Mouse (Mus musculus): ENCODE results near the gene Gna13. TPM values are rescaled to one million over a fixed set of nuclear protein-coding genes. Genes with fewer than 3 reads are reported as not detected.

The Gna13 gene
- polyA plus RNA-seq, 1 experiment from 2014 or later, result 49.5 TPM

DNA sequence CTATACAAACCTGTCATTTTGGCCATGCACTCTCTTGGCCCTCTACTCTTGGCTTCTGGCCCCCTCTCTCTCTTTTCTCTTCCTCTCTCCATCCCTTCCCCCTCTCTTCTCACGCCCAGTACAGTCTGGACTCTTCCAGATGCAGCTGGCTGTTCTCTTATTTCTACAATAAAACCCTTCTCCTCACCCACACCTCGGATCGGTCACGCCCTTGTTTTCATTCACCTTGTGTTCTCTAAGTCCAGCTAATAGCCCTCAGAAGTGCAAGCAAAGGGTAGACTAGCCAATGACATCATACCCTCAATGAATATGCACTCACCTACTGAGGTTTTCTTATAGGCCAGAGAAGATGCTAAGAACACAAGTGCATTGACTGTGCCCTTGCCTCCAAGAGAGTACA is 11.1 kb upstream of the Gna13 start:
- ATAC-seq (ENCODE audit: low FRiP score, low TSS enrichment) (peak; percentile 67), DNase-seq (ENCODE audit: low spot score) (peak; percentile 51)
- H3K4me1 ChIP-seq (replicated peaks; ENCODE audit: control insufficient read depth, insufficient read depth), result peaks cover 15% of the 10 kb centered on the region
- TF ChIP-seq EP300 (optimal IDR thresholded peaks at IDR 0.05), result no peak
- no peak for TF ChIP-seq CTCF (IDR thresholded peaks at IDR 0.05; ENCODE audit: low read depth)
- no peaks in the 10 kb centered on the region for H3K36me3 ChIP-seq (ENCODE audit: control insufficient read depth, insufficient read depth, low read length)
- peak overlapping the region; percentile 67; the same call in 1 of the 2 replicates for H3K27ac ChIP-seq (replicated peaks)
- H3K9me3 ChIP-seq (ENCODE audit: control insufficient read depth, low read length), result no peaks in the 10 kb centered on the region
- WGBS, result 47% methylated on average over 4 of the region's 4 CpGs
- no peak overlapping the region for H3K9ac ChIP-seq (ENCODE audit: low read length)
- no peak overlapping the region for H3K4me3 ChIP-seq (ENCODE audit: low read depth, low read length)
- H3K4me2 ChIP-seq (replicated peaks; ENCODE audit: low read depth), result no peak overlapping the region
- no peaks in the 10 kb centered on the region for H3K27me3 ChIP-seq (ENCODE audit: control insufficient read depth, insufficient read depth, low read length)

DNA sequence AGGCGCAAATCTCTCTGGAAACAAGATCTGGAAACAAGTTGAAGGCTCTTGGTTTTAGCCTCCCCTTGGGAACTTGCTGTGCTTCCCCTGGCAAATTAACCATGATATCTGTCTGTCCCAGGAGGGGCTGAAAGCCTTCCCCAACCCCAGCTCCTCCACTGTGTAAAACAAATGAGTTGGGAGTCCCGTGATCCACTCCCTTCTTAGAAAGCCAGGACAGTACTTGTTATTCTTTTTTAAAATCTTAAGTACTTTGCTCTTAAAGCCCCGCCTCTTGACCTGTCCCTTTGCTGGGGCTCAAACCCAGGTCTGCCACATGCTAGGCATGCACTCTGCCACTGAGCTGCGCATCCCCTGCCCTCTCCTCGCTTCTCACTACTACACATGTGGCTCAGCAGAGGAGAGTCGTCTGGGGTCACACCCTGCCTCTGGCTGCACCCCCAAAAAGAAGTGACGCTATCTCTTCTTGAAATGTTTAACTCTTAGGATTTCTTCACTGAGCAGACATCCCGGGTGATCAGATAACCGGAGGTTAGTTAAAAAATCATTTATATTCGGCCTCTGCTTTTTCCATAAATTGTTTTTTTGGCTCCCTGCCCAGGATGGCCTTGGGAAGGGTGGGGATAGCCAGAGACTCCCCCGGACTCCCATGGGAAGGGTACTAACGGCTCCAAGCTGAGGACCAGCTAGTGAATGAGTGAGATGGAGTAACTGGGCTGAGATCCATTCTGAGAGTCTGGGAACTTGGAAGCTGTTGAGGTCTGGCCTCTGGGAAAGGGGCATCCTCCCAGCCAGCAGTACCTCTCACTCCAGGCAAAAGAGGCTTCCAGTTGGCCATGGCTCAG is 9.0 kb upstream of the Gna13 start:
- Histone ChIP-seq H3K36me3 (ENCODE audit: control insufficient read depth, insufficient read depth, low read length) (no peaks in the 10 kb centered on the region), H3K27ac (replicated peaks) (no peak overlapping the region), H3K9me3 (ENCODE audit: control insufficient read depth, low read length) (no peaks in the 10 kb centered on the region), H3K9ac (ENCODE audit: low read length) (no peak overlapping the region), H3K4me1 (replicated peaks; ENCODE audit: control insufficient read depth, insufficient read depth) (peaks cover 7% of the 10 kb centered on the region), H3K4me3 (ENCODE audit: low read depth, low read length) (no peak overlapping the region), H3K27me3 (ENCODE audit: control insufficient read depth, insufficient read depth, low read length) (no peaks in the 10 kb centered on the region), H3K4me2 (replicated peaks; ENCODE audit: low read depth) (no peak overlapping the region)
- no peak for ATAC-seq (ENCODE audit: low FRiP score, low TSS enrichment)
- TF ChIP-seq CTCF (IDR thresholded peaks at IDR 0.05; ENCODE audit: low read depth), result no peak
- 37% methylated on average over 12 of the region's 12 CpGs for WGBS
- DNase-seq (ENCODE audit: low spot score), result no peak

DNA sequence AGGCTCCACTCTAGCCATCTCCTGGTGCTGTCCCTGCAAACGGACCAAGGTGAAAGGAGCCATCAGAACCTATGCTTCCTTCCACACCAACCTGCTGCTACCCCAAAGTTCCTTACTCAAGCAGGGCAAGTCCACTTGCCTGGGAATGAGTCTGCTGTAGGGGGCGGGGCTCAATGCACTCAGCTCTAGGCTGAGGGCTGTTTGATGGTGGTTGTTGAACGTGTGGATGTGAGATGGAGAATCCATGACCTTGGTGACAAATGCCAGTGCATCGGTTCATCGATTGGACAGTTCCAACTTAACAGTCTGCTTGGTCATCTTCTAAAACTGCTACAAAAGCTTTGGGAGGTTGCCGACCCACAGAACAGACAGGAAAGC is 8.4 kb upstream of the Gna13 start:
- DNase-seq (ENCODE audit: low spot score) (no peak), ATAC-seq (ENCODE audit: low FRiP score, low TSS enrichment) (no peak)
- Histone ChIP-seq H3K4me2 (replicated peaks; ENCODE audit: low read depth) (no peak overlapping the region), H3K36me3 (ENCODE audit: control insufficient read depth, insufficient read depth, low read length) (no peaks in the 10 kb centered on the region), H3K9me3 (ENCODE audit: control insufficient read depth, low read length) (no peaks in the 10 kb centered on the region), H3K4me3 (ENCODE audit: low read depth, low read length) (no peak overlapping the region), H3K27ac (replicated peaks) (no peak overlapping the region), H3K27me3 (ENCODE audit: control insufficient read depth, insufficient read depth, low read length) (no peaks in the 10 kb centered on the region), H3K9ac (ENCODE audit: low read length) (no peak overlapping the region), H3K4me1 (replicated peaks; ENCODE audit: control insufficient read depth, insufficient read depth) (peaks cover 9% of the 10 kb centered on the region)
- TF ChIP-seq EP300 (optimal IDR thresholded peaks at IDR 0.05) (no peak), CTCF (IDR thresholded peaks at IDR 0.05; ENCODE audit: low read depth) (no peak)
- WGBS, result 78% methylated on average over 6 of the region's 6 CpGs

DNA sequence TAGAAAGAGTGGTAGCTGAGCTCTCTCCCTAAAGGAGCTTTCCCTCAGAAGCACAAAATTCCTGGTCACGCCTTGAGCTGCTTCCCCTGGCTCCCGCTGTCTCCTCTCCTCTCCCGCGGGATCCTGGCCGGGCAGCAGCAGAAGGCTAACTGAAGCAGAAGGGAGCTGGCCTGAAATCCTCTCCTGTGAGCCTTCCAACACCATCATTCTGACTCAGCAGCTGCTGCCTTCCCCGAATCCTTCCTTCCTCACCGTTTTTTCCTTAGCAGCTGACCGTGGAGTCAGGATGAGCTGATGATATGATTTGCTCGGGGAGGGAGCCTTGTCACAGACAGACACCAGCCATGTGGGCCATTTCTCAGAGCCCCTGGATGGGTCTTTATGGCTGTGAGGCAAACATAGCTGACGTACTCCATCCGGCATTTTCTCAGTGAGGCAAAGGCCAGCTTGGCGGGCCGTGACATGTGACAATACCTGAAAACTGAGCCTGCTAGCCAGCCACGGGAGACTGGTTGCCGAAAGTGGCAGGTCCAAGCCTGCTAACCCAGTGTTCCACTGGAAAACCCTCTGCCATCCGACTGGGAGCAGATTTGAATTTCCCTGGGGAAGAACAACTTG is 6.8 kb upstream of the Gna13 start:
- Histone ChIP-seq H3K27me3 (ENCODE audit: control insufficient read depth, insufficient read depth, low read length) (no peaks in the 10 kb centered on the region), H3K4me1 (replicated peaks; ENCODE audit: control insufficient read depth, insufficient read depth) (peaks cover 12% of the 10 kb centered on the region), H3K9ac (ENCODE audit: low read length) (no peak overlapping the region), H3K9me3 (ENCODE audit: control insufficient read depth, low read length) (no peaks in the 10 kb centered on the region), H3K4me2 (replicated peaks; ENCODE audit: low read depth) (no peak overlapping the region), H3K4me3 (ENCODE audit: low read depth, low read length) (no peak overlapping the region), H3K27ac (replicated peaks) (peak overlapping the region; percentile 45), H3K36me3 (ENCODE audit: control insufficient read depth, insufficient read depth, low read length) (no peaks in the 10 kb centered on the region)
- TF ChIP-seq CTCF (IDR thresholded peaks at IDR 0.05; ENCODE audit: low read depth) (no peak), EP300 (optimal IDR thresholded peaks at IDR 0.05) (no peak)
- 46% methylated on average over 16 of the region's 16 CpGs for WGBS
- ATAC-seq (ENCODE audit: low FRiP score, low TSS enrichment) (no peak), DNase-seq (ENCODE audit: low spot score) (no peak)

DNA sequence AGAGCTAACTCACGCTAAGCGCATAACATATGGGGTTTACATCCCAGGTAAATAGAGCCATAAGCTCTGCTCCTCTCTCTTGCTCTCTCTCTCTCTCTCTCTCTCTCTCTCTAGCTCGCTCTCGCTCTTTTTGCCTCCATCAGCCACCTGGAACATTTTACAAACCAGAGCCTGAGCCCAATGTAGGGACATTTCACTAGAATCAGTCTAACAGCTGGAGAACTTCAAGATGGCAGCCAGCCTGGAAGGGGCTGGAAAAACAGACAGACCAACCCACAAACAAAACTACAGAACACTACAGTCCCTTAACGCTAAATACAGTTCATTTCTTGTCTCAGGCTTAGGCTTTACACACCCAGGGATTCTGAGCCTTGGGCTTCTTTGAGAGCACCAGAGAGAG is 5.5 kb upstream of the Gna13 start:
- ATAC-seq (ENCODE audit: low FRiP score, low TSS enrichment) (no peak), DNase-seq (ENCODE audit: low spot score) (no peak)
- Histone ChIP-seq H3K27ac (replicated peaks) (peak overlapping the region; percentile 88), H3K4me2 (replicated peaks; ENCODE audit: low read depth) (no peak overlapping the region), H3K36me3 (ENCODE audit: control insufficient read depth, insufficient read depth, low read length) (no peaks in the 10 kb centered on the region), H3K4me3 (ENCODE audit: low read depth, low read length) (no peak overlapping the region), H3K9ac (ENCODE audit: low read length) (no peak overlapping the region), H3K4me1 (replicated peaks; ENCODE audit: control insufficient read depth, insufficient read depth) (peaks cover 16% of the 10 kb centered on the region), H3K27me3 (ENCODE audit: control insufficient read depth, insufficient read depth, low read length) (no peaks in the 10 kb centered on the region), H3K9me3 (ENCODE audit: control insufficient read depth, low read length) (no peaks in the 10 kb centered on the region)
- TF ChIP-seq CTCF (IDR thresholded peaks at IDR 0.05; ENCODE audit: low read depth) (no peak), EP300 (optimal IDR thresholded peaks at IDR 0.05) (no peak)
- 65% methylated on average over 5 of the region's 5 CpGs for WGBS

DNA sequence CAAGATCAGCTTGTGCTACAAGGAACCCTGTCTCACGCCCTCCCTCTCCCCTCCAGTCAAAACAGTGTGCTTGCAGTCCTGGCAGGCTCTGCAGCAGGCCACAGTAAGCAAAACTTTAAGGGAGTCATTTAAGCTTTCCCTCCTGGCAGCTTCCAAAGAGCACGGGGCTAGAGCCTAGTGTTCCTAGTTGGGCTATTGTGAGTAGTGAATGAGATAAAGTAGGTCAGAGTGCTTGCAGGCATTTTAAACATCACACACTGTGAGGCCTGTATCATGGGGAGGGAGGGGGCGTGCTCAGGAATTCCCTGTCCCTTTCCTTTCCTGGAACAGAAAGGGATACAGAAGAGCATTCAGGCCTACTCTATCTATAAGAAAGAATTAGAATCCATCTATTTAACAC is 4.1 kb upstream of the Gna13 start:
- 18% methylated on average over 3 of the region's 3 CpGs for WGBS
- peak; percentile 32; the same call in 1 of the 2 replicates for ATAC-seq (ENCODE audit: low FRiP score, low TSS enrichment)
- H3K4me2 ChIP-seq (replicated peaks; ENCODE audit: low read depth), result no peak overlapping the region
- H3K4me3 ChIP-seq (ENCODE audit: low read depth, low read length), result no peak overlapping the region
- H3K9me3 ChIP-seq (ENCODE audit: control insufficient read depth, low read length), result no peaks in the 10 kb centered on the region
- H3K4me1 ChIP-seq (replicated peaks; ENCODE audit: control insufficient read depth, insufficient read depth), result peaks cover 16% of the 10 kb centered on the region
- DNase-seq (ENCODE audit: low spot score), result peak; percentile 48
- H3K27me3 ChIP-seq (ENCODE audit: control insufficient read depth, insufficient read depth, low read length), result no peaks in the 10 kb centered on the region
- TF ChIP-seq EP300 (optimal IDR thresholded peaks at IDR 0.05), result no peak
- no peak for TF ChIP-seq CTCF (IDR thresholded peaks at IDR 0.05; ENCODE audit: low read depth)
- H3K9ac ChIP-seq (ENCODE audit: low read length), result no peak overlapping the region
- H3K36me3 ChIP-seq (ENCODE audit: control insufficient read depth, insufficient read depth, low read length), result no peaks in the 10 kb centered on the region
- peak overlapping the region; percentile 88 for H3K27ac ChIP-seq (replicated peaks)
